Mouse (Mus musculus) kidney, adult 2 months (tissue): ENCODE measurements at regions not wholly inside any gene's neighbourhood (a gene's known extent, or its start where the extent isn't known, plus 50 kb on each side); places are given as distances from the start of the nearest gene placed in this dataset.

ENCODE experiments used
- DNase-seq: peaks from one replicate; pipeline ENCODE4 v3.0.0; 2021
- H3K27ac ChIP-seq: fragments of 200-500 bp; 2 replicates; pipeline ENCODE4 v1.5.1; 2012; ENCODE audit warnings: low read depth, low read length, control low read depth, inconsistent platforms; ENCODE audit not compliant: insufficient read depth
- H3K27me3 ChIP-seq: fragments of 200-500 bp; replicated peaks from 2 replicates; pipeline ENCODE4 v1.6.1; 2012; ENCODE audit warnings: mild to moderate bottlenecking, moderate library complexity, low read length, inconsistent platforms; ENCODE audit not compliant: control insufficient read depth, insufficient read depth
- H3K36me3 ChIP-seq: fragments of 200-500 bp; 2 replicates; pipeline ENCODE4 v1.6.1; 2012; ENCODE audit warnings: mild to moderate bottlenecking, moderate library complexity, low read length, inconsistent platforms; ENCODE audit not compliant: control insufficient read depth, insufficient read depth
- H3K4me1 ChIP-seq: fragments of 200-500 bp; 2 replicates; pipeline ENCODE4 v1.6.1; 2011; ENCODE audit warnings: low read length; ENCODE audit not compliant: control insufficient read depth, insufficient read depth
- H3K4me3 ChIP-seq: fragments of 200-500 bp; 2 replicates; pipeline ENCODE4 v1.5.1; 2011; ENCODE audit warnings: mild to moderate bottlenecking, low read depth, low read length, control low read depth; ENCODE audit not compliant: insufficient read depth
- CTCF ChIP-seq: fragments of 200-500 bp; conservative IDR thresholded peaks from 2 replicates; pipeline ENCODE4 v1.5.1; 2011; ENCODE audit warnings: low read depth, mild to moderate bottlenecking, control low read depth, low read length, moderate library complexity, mixed read lengths; ENCODE audit not compliant: insufficient read depth, insufficient read length
- POLR2A ChIP-seq: fragments of 200-500 bp; IDR thresholded peaks from one replicate; pipeline ENCODE4 v1.6.1; 2011; ENCODE audit warnings: low read depth, low read length, control low read depth
- WGBS: fragments of 180-500 bp; shearing (Covaris S2); methylation state at CpG from one replicate; pipeline ENCODE4 v1.1.7; 2018; 5-methylcytosine and 5-hydroxymethylcytosine counted together

GRCm38 (mm10) chr15:64434502-64434901 lies 374.2 kb upstream of the Fam49b start:
- Histone ChIP-seq H3K27me3 (no peaks in the 10 kb centered on the region; the same call in 1 of the 2 replicates), H3K36me3 (no peaks in the 10 kb centered on the region), H3K4me1 (no peaks in the 10 kb centered on the region), H3K27ac (no peak overlapping the region), H3K4me3 (no peak overlapping the region)
- no peak for DNase-seq
- TF ChIP-seq POLR2A (no peak), CTCF (no peak)
- 19% methylated on average over 3 of the region's 3 CpGs for WGBS

- H3K4me3 ChIP-seq, result no peak overlapping the region
- no peak for DNase-seq
- H3K27ac ChIP-seq, result no peak overlapping the region
- H3K4me1 ChIP-seq, result no peaks in the 10 kb centered on the region
- no peak for TF ChIP-seq POLR2A
- no peak for TF ChIP-seq CTCF
- H3K27me3 ChIP-seq, result no peaks in the 10 kb centered on the region; the same call in 1 of the 2 replicates
- 92% methylated on average over 2 of the region's 2 CpGs for WGBS
- no peaks in the 10 kb centered on the region for H3K36me3 ChIP-seq
Observed at GRCm38 (mm10) chr15:64434908-64435307, 374.6 kb upstream of the Fam49b start.

- TF ChIP-seq POLR2A (no peak), CTCF (no peak)
- H3K4me3 ChIP-seq, result no peak overlapping the region
- no peaks in the 10 kb centered on the region for H3K27me3 ChIP-seq
- no peaks in the 10 kb centered on the region; the same call in 1 of the 2 replicates for H3K4me1 ChIP-seq
- H3K27ac ChIP-seq, result no peak overlapping the region
- no peaks in the 10 kb centered on the region for H3K36me3 ChIP-seq
- 69% methylated on average over 4 of the region's 4 CpGs for WGBS
- DNase-seq, result no peak
Observed at GRCm38 (mm10) chr15:64445076-64445475, 372.4 kb upstream of the Gm21798 start.

- H3K4me3 ChIP-seq, result no peak overlapping the region
- WGBS, result 39% methylated on average over 9 of the region's 9 CpGs
- no peaks in the 10 kb centered on the region; the same call in 1 of the 2 replicates for H3K4me1 ChIP-seq
- no peaks in the 10 kb centered on the region for H3K27me3 ChIP-seq
- no peak for TF ChIP-seq POLR2A
- TF ChIP-seq CTCF, result no peak
- H3K36me3 ChIP-seq, result no peaks in the 10 kb centered on the region
- no peak overlapping the region for H3K27ac ChIP-seq
- DNase-seq, result peak; percentile 34
Observed at GRCm38 (mm10) chr15:64446411-64447072, 371.0 kb upstream of the Gm21798 start.

GRCm38 (mm10) chr15:64447239-64447952 lies 370.1 kb upstream of the Gm21798 start:
- Histone ChIP-seq H3K36me3 (no peaks in the 10 kb centered on the region), H3K4me1 (no peaks in the 10 kb centered on the region; the same call in 1 of the 2 replicates), H3K27ac (no peak overlapping the region), H3K27me3 (no peaks in the 10 kb centered on the region), H3K4me3 (no peak overlapping the region)
- WGBS, result 68% methylated on average over 5 of the region's 5 CpGs
- no peak for TF ChIP-seq POLR2A
- DNase-seq, result no peak

GRCm38 (mm10) chr15:64448581-64449140 lies 368.8 kb upstream of the Gm21798 start:
- DNase-seq, result peak; percentile 90
- WGBS, result 64% methylated on average over 7 of the region's 7 CpGs

GRCm38 (mm10) chr15:64470743-64471142 lies 346.8 kb upstream of the Gm21798 start:
- TF ChIP-seq CTCF, result no peak
- no peak for TF ChIP-seq POLR2A
- Histone ChIP-seq H3K36me3 (no peaks in the 10 kb centered on the region), H3K27ac (no peak overlapping the region), H3K4me1 (no peaks in the 10 kb centered on the region), H3K27me3 (no peaks in the 10 kb centered on the region), H3K4me3 (no peak overlapping the region)
- DNase-seq, result no peak
- WGBS, result 74% methylated on average over 1 of the region's 1 CpGs

More at GRCm38 (mm10) chr15:64448581-64449140, 368.8 kb upstream of the Gm21798 start:
- H3K27me3 ChIP-seq, result no peaks in the 10 kb centered on the region
- no peak overlapping the region for H3K4me3 ChIP-seq
- H3K36me3 ChIP-seq, result no peaks in the 10 kb centered on the region
- no peak overlapping the region for H3K27ac ChIP-seq
- TF ChIP-seq CTCF (no peak), POLR2A (no peak)
- H3K4me1 ChIP-seq, result no peaks in the 10 kb centered on the region; the same call in 1 of the 2 replicates
